Mouse (Mus musculus) forebrain, embryonic 12.5 days (tissue): Measurements from ENCODE around the gene Tbcd. TPM values are rescaled to one million over a fixed set of nuclear protein-coding genes. Genes with fewer than 3 reads are reported as not detected.
A peak's percentile ranks its signal among the peaks of the same experiment; 100 is the strongest.

Experiments used
- ATAC-seq: fragments of 200-750 bp; cut with Nextera tagmentation; 2 replicates; pipeline ENCODE4 v1.8.0; 2017; ENCODE audit warnings: moderate TSS enrichment; ENCODE audit not compliant: low FRiP score
- H3K27ac ChIP-seq: fragments of 300-500 bp; sonication (generic); 2 replicates; pipeline ENCODE4 v1.5.1; 2016; ENCODE audit warnings: mild to moderate bottlenecking
- H3K27me3 ChIP-seq: fragments of 300-500 bp; sonication (generic); 2 replicates; pipeline ENCODE4 v1.6.1; 2016; ENCODE audit warnings: mild to moderate bottlenecking
- H3K36me3 ChIP-seq: fragments of 300-500 bp; sonication (generic); replicated peaks from 2 replicates; pipeline ENCODE4 v1.6.1; 2016; ENCODE audit warnings: mild to moderate bottlenecking
- H3K4me1 ChIP-seq: fragments of 300-500 bp; sonication (generic); 2 replicates; pipeline ENCODE4 v1.6.1; 2016
- H3K4me2 ChIP-seq: fragments of 300-500 bp; sonication (generic); 2 replicates; pipeline ENCODE4 v1.6.1; 2016; ENCODE audit warnings: mild to moderate bottlenecking, moderate library complexity
- H3K4me3 ChIP-seq: fragments of 300-500 bp; sonication (generic); replicated peaks from 2 replicates; pipeline ENCODE4 v1.5.1; 2016; ENCODE audit warnings: mild to moderate bottlenecking
- H3K9ac ChIP-seq: fragments of 300-500 bp; sonication (generic); 2 replicates; pipeline ENCODE4 v1.6.1; 2016; ENCODE audit warnings: mild to moderate bottlenecking
- H3K9me3 ChIP-seq: fragments of 300-500 bp; sonication (generic); 2 replicates; pipeline ENCODE4 v1.6.1; 2016
- WGBS: fragments of 180-500 bp; shearing (Covaris S2); methylation state at CpG from one replicate; pipeline ENCODE4 v1.1.7; 2016; 5-methylcytosine and 5-hydroxymethylcytosine counted together
- polyA plus RNA-seq: library from polyadenylated mRNA; unstranded; fragments of >200 nt; fragmentation: Nextera tagmentation; extraction: Ambion mirVana; gene quantifications from 2 replicates; pipeline ENCODE4 v1.2.1, GENCODE M21; 2016

The Tbcd gene
- polyA plus RNA-seq, 1 experiment from 2014 or later, result 56.0 TPM

DNA sequence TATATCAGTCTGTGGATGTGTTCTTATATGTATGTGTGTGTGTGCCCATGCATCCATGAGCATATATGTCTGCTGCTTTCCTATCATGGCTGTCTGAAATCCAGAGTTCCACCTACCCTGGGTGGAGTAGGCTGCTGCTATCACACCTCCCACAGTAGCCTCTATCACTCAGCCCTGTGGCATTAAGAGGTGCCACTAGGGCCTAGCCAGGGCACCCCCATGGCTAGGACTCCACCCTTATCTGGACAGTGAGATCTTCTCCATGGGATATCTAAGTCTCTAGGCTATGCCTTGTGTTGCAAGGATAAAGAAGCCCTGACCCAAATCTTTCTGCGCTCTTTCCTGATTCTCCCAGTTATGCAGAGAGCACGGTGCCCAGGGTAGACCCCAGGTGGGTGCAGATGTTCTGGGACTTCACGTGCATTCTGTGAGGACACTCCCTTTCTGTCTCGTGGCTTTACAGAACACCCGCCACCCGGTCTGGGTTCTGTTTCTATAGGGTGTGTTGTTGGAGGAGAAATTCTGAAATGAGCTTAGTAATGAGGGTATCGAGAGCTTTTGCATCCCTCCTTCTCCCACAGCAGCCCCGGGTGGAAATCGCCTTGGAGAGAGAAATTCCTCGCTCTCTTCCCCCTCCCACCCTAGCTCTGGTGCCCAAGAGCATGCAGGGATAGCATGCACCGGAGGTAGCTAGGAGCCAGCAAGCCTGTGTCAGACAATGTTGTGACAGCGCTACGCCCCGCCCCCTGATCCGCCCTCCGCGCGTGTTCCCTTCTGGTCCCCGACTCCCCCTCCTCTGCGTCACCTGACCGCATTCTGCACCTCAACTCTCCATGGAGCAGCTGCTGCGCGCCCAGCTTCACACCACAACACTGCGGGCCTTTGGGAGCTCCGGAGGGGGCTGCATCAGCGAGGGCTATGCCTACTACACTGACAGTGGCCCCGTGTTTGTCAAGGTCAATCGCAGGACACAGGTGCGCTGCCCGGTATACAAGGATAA, 17.3 kb upstream of the Tbcd start, which contains the start of gene Fn3k:
Gene Fn3k, plus strand, starts transcription at position 758 of the 1,000 bp plus-strand sequence.
- 0 out of 2 replicates have a peak, but pooled peaks cover 5% of the 10 kb centered on the region for H3K27me3 ChIP-seq
- peak within 1 kb of the TSS; percentile 37 for H3K4me3 ChIP-seq
- ATAC-seq, result peak; percentile 98
- peaks cover 22% of the 10 kb centered on the region for H3K4me1 ChIP-seq
- WGBS, result 8% methylated on average over 30 of the region's 30 CpGs
- H3K27ac ChIP-seq, result peak within 1 kb of the TSS; percentile 42; the same call in 1 of the 2 replicates
- H3K9me3 ChIP-seq, result no peaks in the 10 kb centered on the region
- H3K4me2 ChIP-seq, result peak within 1 kb of the TSS; percentile 73
- peaks cover 12% of the 10 kb centered on the region for H3K36me3 ChIP-seq
- peak within 1 kb of the TSS; percentile 58 for H3K9ac ChIP-seq

- Histone ChIP-seq H3K4me3 (no peak overlapping the region), H3K27ac (no peak overlapping the region), H3K27me3 (0 out of 2 replicates have a peak, but pooled peaks cover 5% of the 10 kb centered on the region), H3K36me3 (0 out of 2 replicates have a peak, but pooled peaks cover 3% of the 10 kb centered on the region), H3K9me3 (no peaks in the 10 kb centered on the region), H3K4me2 (no peak overlapping the region), H3K9ac (no peak overlapping the region), H3K4me1 (peaks cover 26% of the 10 kb centered on the region)
- ATAC-seq, result no peak
- 70% methylated on average over 5 of the region's 5 CpGs for WGBS
Measured at GRCm38 (mm10) chr11:121437236-121437635, 14.5 kb upstream of the Tbcd start.

DNA sequence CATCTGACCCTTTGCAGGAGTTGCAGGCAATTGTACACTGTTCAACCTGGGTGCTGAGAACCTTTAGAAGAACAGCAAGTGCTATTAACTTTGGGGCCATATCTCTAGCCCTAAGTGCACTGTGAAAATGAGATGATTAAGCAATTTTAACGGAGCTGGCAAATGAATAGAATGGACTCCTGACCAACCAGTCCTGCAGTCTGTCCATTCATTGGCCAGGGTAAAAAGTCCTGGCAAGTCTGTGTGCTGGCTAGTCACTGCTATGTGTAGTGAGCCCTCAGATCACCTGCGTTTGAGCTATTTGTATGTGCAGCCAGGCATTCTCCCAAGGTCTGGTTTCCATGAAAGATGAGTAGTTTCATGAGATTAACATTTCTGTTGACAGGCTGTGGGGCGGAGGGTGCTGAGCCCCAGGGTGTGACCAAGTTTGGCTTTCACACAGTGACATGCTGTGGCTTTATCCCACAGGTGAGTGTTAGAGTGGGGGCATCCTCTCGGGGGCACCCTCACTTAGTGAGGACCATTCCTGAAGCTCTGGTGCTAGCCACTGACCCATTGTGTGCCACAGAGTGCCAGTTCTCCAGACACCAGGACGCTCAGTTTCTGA, 12.0 kb upstream of the Tbcd start:
- no peak overlapping the region for H3K4me2 ChIP-seq
- H3K9ac ChIP-seq, result no peak overlapping the region
- H3K27me3 ChIP-seq, result 0 out of 2 replicates have a peak, but pooled peaks cover 5% of the 10 kb centered on the region
- 64% methylated on average over 5 of the region's 5 CpGs for WGBS
- H3K4me3 ChIP-seq, result no peak overlapping the region
- H3K27ac ChIP-seq, result no peak overlapping the region
- no peaks in the 10 kb centered on the region for H3K9me3 ChIP-seq
- peaks cover 17% of the 10 kb centered on the region for H3K4me1 ChIP-seq
- no peaks in the 10 kb centered on the region for H3K36me3 ChIP-seq
- no peak for ATAC-seq

DNA sequence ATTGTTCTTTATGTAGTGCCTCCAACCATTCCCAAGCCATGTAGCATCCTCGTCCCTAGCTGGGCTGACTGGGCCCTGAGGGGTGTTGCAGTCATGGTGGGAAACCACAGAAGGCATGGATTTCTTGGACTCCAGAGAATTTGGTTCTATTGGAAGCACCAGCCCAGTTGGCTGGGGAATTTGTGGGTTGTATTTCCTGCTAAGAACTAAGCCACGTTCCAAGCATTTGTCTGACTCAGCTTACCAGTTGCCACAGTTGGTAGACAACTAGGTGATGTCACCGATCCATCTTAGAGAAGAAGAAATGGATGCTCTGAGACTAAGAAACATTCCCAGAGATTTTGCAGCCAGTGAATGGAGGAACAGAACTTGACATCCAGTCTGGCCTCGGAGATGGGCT, 10.1 kb upstream of the Tbcd start:
- H3K36me3 ChIP-seq, result no peaks in the 10 kb centered on the region
- 90% methylated on average over 4 of the region's 4 CpGs for WGBS
- H3K27me3 ChIP-seq, result 0 out of 2 replicates have a peak, but pooled peaks cover 5% of the 10 kb centered on the region
- H3K9me3 ChIP-seq, result no peaks in the 10 kb centered on the region
- peaks cover 12% of the 10 kb centered on the region; the same call in 1 of the 2 replicates for H3K4me1 ChIP-seq
- ATAC-seq, result no peak
- H3K4me2 ChIP-seq, result no peak overlapping the region
- no peak overlapping the region for H3K9ac ChIP-seq
- H3K4me3 ChIP-seq, result no peak overlapping the region
- H3K27ac ChIP-seq, result no peak overlapping the region

- H3K9ac ChIP-seq, result no peak overlapping the region
- 78% methylated on average over 2 of the region's 2 CpGs for WGBS
- H3K4me1 ChIP-seq, result peaks cover 12% of the 10 kb centered on the region; the same call in 1 of the 2 replicates
- no peaks in the 10 kb centered on the region for H3K36me3 ChIP-seq
- no peaks in the 10 kb centered on the region for H3K9me3 ChIP-seq
- 0 out of 2 replicates have a peak, but pooled peaks cover 2% of the 10 kb centered on the region for H3K27me3 ChIP-seq
- H3K27ac ChIP-seq, result no peak overlapping the region
- H3K4me3 ChIP-seq, result no peak overlapping the region
- no peak for ATAC-seq
- H3K4me2 ChIP-seq, result no peak overlapping the region
Measured at GRCm38 (mm10) chr11:121442076-121442475, 9.7 kb upstream of the Tbcd start.

- H3K27ac ChIP-seq, result no peak overlapping the region
- WGBS, result 23% methylated on average over 9 of the region's 9 CpGs
Measured at GRCm38 (mm10) chr11:121451216-121451726, 478 bp upstream of the Tbcd start.

DNA sequence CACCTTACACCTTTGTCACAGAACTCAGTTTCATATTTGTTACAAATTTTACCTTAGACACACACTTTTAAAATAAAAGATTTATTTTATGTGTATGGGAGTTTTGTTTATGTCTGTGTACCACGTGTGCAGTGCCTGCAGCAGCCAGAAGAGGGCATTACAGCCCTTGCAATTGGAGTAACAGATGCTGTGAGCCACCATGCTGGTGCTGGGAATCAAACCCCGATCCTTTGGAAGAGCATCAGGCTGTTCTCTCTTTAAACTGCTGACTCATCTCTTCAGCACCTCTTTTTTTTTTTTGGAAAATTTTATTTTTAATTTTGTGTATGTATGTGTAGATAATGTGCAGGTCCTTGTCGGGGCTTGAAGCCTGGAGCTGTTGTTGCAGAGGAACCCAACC, 6.1 kb downstream of the Tbcd start:
- Histone ChIP-seq H3K36me3 (peaks cover 56% of the 10 kb centered on the region), H3K27me3 (no peaks in the 10 kb centered on the region), H3K4me3 (no peak overlapping the region), H3K27ac (no peak overlapping the region), H3K9me3 (0 out of 2 replicates have a peak, but pooled peaks cover 3% of the 10 kb centered on the region), H3K4me1 (peaks cover 7% of the 10 kb centered on the region), H3K9ac (no peak overlapping the region), H3K4me2 (no peak overlapping the region)
- no peak for ATAC-seq
- WGBS, result 90% methylated on average over 3 of the region's 3 CpGs

More at GRCm38 (mm10) chr11:121451216-121451726, 478 bp upstream of the Tbcd start:
- Histone ChIP-seq H3K36me3 (peaks cover 5% of the 10 kb centered on the region), H3K9ac (peak overlapping the region; percentile 77; the same call in 1 of the 2 replicates), H3K9me3 (no peaks in the 10 kb centered on the region), H3K4me1 (peaks cover 17% of the 10 kb centered on the region), H3K4me3 (peak overlapping the region; percentile 88), H3K4me2 (peak overlapping the region; percentile 69), H3K27me3 (peaks cover 8% of the 10 kb centered on the region)
- no peak for ATAC-seq

- H3K36me3 ChIP-seq, result peaks cover 51% of the 10 kb centered on the region
Measured at GRCm38 (mm10) chr11:121467408-121467807, 15.7 kb downstream of the Tbcd start.

GRCm38 (mm10) chr11:121474831-121475230, 23.1 kb downstream of the Tbcd start:
- ATAC-seq, result no peak
- Histone ChIP-seq H3K9ac (no peak overlapping the region), H3K4me1 (no peaks in the 10 kb centered on the region), H3K27me3 (no peaks in the 10 kb centered on the region), H3K27ac (no peak overlapping the region), H3K4me3 (no peak overlapping the region), H3K36me3 (peaks cover 43% of the 10 kb centered on the region), H3K9me3 (no peaks in the 10 kb centered on the region), H3K4me2 (no peak overlapping the region)
- 86% methylated on average over 3 of the region's 3 CpGs for WGBS

More at GRCm38 (mm10) chr11:121467408-121467807, 15.7 kb downstream of the Tbcd start:
- H3K27me3 ChIP-seq, result no peaks in the 10 kb centered on the region
- H3K27ac ChIP-seq, result no peak overlapping the region
- no peak overlapping the region for H3K4me3 ChIP-seq
- H3K9ac ChIP-seq, result no peak overlapping the region
- ATAC-seq, result no peak
- H3K4me1 ChIP-seq, result no peaks in the 10 kb centered on the region
- H3K4me2 ChIP-seq, result no peak overlapping the region
- H3K9me3 ChIP-seq, result no peaks in the 10 kb centered on the region
- WGBS, result 93% methylated on average over 6 of the region's 6 CpGs

DNA sequence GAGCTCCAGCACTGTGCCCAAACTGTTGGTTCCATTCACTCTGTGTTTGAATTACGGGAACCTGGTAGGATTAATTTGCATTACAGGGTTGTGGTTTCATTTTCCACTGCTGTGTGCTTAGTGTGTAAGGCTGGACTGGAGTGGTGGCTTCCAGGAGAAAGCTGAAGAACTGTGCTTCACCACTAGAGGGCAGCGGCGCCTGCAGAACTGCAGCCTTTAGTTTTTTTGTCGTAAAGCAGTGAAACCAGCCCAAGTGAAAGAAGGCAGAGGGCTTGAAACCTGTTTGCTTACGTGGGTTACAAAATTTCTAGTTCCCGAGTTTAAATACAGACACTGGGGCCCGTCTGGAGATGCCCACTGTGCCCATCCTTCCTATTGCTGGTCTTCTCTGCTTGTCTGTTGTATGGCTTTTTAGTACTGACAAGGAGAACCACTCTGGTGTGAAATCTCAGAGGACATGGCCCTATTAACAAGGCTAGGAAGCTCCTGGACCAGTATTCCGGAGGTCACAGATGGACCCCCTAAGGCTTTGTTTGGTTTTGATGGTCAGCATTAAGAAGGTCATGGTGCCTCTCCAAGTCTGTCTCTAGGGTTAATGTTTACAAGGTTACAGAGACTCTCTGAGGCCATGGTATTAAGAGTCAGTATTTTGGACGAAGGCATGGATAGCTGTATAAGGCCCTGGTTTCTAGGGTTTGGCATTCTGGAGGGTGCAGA, 24.1 kb downstream of the Tbcd start:
- Histone ChIP-seq H3K4me1 (no peaks in the 10 kb centered on the region), H3K9ac (no peak overlapping the region), H3K4me2 (no peak overlapping the region), H3K36me3 (peaks cover 41% of the 10 kb centered on the region), H3K4me3 (no peak overlapping the region), H3K9me3 (no peaks in the 10 kb centered on the region), H3K27ac (no peak overlapping the region), H3K27me3 (no peaks in the 10 kb centered on the region)
- WGBS, result 34% methylated on average over 9 of the region's 9 CpGs
- no peak for ATAC-seq

GRCm38 (mm10) chr11:121479476-121480203, 27.9 kb downstream of the Tbcd start:
- Histone ChIP-seq H3K4me2 (no peak overlapping the region), H3K9me3 (no peaks in the 10 kb centered on the region), H3K27me3 (no peaks in the 10 kb centered on the region), H3K36me3 (peaks cover 50% of the 10 kb centered on the region), H3K4me1 (no peaks in the 10 kb centered on the region), H3K4me3 (no peak overlapping the region), H3K9ac (no peak overlapping the region), H3K27ac (no peak overlapping the region)
- WGBS, result 92% methylated on average over 15 of the region's 15 CpGs
- no peak for ATAC-seq
